Mouse (Mus musculus) ES-E14 (cell line): ENCODE measurements around the gene Col8a1.

ENCODE experiments used
- CHD2 ChIP-seq: IDR thresholded peaks from 2 replicates; pipeline ENCODE4 v1.6.1; 2014; ENCODE audit warnings: mild to moderate bottlenecking, low read depth, low read length, inconsistent platforms
- HCFC1 ChIP-seq: IDR thresholded peaks from 2 replicates; pipeline ENCODE4 v1.6.1; 2012; ENCODE audit warnings: low read length, inconsistent platforms, borderline replicate concordance; ENCODE audit not compliant: insufficient read depth

- TF ChIP-seq CHD2 (no peak), HCFC1 (no peak)
Measured at GRCm38 (mm10) chr16:57649888-57650287, 104.6 kb downstream of the Col8a1 start.
